Mouse (Mus musculus) frontal cortex, postnatal 14 days (tissue): ENCODE data around the gene Ice2.

Experiments used
- DNase-seq, 2 experiments: peaks; one replicate each; pipeline ENCODE4 v3.0.0; 2022; ENCODE audit warnings: low spot score in 2 of 2

Gene Ice2

GRCm38 (mm10) chr9:69458982-69459381 lies 61.3 kb downstream of the Ice2 start:
- DNase-seq, result no peak

GRCm38 (mm10) chr9:69459876-69460275 lies 62.2 kb downstream of the Ice2 start:
- no peak for DNase-seq

GRCm38 (mm10) chr9:69463046-69463445 lies 65.3 kb downstream of the Ice2 start:
- DNase-seq, result no peak

GRCm38 (mm10) chr9:69464109-69464756 lies 66.5 kb downstream of the Ice2 start:
- no peak for DNase-seq

- DNase-seq, result no peak
Observed at GRCm38 (mm10) chr9:69466098-69466497, 68.4 kb downstream of the Ice2 start.

- no peak for DNase-seq
Observed at GRCm38 (mm10) chr9:69467310-69467939, 69.7 kb downstream of the Ice2 start.

- DNase-seq, result no peak
Observed at GRCm38 (mm10) chr9:69468991-69469390, 71.3 kb downstream of the Ice2 start.

- no peak for DNase-seq
Observed at GRCm38 (mm10) chr9:69470362-69470761, 72.7 kb downstream of the Ice2 start.

- no peak for DNase-seq
Observed at GRCm38 (mm10) chr9:69470921-69471320, 73.2 kb downstream of the Ice2 start.

GRCm38 (mm10) chr9:69472724-69473123 lies 75.0 kb downstream of the Ice2 start:
- no peak for DNase-seq

GRCm38 (mm10) chr9:69475873-69476272 lies 78.2 kb downstream of the Ice2 start:
- DNase-seq, result no peak

- DNase-seq, result no peak
Observed at GRCm38 (mm10) chr9:69477195-69477823, 79.6 kb downstream of the Ice2 start.

GRCm38 (mm10) chr9:69477824-69478222 lies 80.1 kb downstream of the Ice2 start:
- DNase-seq, result no peak

- peak; percentile 56 to 88 for DNase-seq
Observed at GRCm38 (mm10) chr9:69480344-69480743, 82.6 kb downstream of the Ice2 start.
